Mouse (Mus musculus) embryonic fibroblast, embryonic 13.5 days (primary cell): ENCODE measurements around the gene Trim29.

Experiments
- CTCF ChIP-seq: IDR thresholded peaks from 2 replicates; pipeline ENCODE4 v1.5.1; 2011; ENCODE audit warnings: mild to moderate bottlenecking, control low read depth, low read length, moderate library complexity, borderline replicate concordance; ENCODE audit not compliant: insufficient read depth
- POLR2A ChIP-seq: IDR thresholded peaks from 2 replicates; pipeline ENCODE4 v1.6.1; 2011; ENCODE audit warnings: low read depth, mild to moderate bottlenecking, control low read depth, low read length, moderate library complexity

GRCm38 (mm10) chr9:43321951-43322350 lies 11.3 kb downstream of the Trim29 start:
- TF ChIP-seq POLR2A, result no peak
- no peak for TF ChIP-seq CTCF
